Mouse (Mus musculus): Measurements from ENCODE around the gene Man2a2.

GRCm38 (mm10) chr7:80392119-80392518 is 20.9 kb upstream of the Man2a2 start:
- TF ChIP-seq CTCF (IDR thresholded peaks at IDR 0.05; ENCODE audit: low read depth, low read length) (no peak), POLR2A (IDR thresholded peaks at IDR 0.05; ENCODE audit: borderline replicate concordance, low read depth, low read length) (no peak)

All from bone marrow macrophage, adult 2 months (primary cell).